Mouse (Mus musculus): ENCODE results near the gene Ceacam20. TPM values are rescaled to one million over a fixed set of nuclear protein-coding genes. Genes with fewer than 3 reads are reported as not detected.
"Not testable (repeated sequence)": the region's sequence is repeated elsewhere in the genome, so short reads cannot be mapped to it uniquely, and the experiment has no call there.

Gene Ceacam20
- polyA plus RNA-seq, 1 experiment from 2014 or later, result not detected

DNA sequence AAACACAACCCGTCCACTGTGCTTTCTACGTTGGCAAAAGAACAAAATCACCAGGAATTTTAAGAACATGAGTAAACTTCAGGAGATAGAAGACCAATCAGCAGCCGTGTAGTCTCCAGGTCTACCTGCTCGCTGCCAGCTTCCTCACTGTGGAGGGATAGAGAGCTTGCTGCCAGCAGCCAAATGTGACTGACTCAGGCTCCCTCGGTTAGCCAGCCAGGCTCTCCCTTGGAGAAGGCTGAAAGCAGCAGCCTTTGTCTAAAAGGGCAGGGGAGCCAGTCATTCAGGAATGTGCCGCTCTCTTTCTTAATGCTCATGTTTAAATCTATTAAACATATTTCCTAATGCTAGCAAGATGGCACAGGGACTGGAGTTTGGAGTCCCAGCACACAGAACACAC is 34.7 kb upstream of the Ceacam20 start:
- H3K4me1 ChIP-seq (replicated peaks; ENCODE audit: control insufficient read depth, insufficient read depth, low read length); H3K4me2 ChIP-seq (replicated peaks; ENCODE audit: low read depth, low read length); H3K4me3 ChIP-seq (ENCODE audit: low read depth, low read length); H3K36me3 ChIP-seq (ENCODE audit: control insufficient read depth, insufficient read depth, low read length); H3K27ac ChIP-seq (ENCODE audit: low read depth, low read length); H3K9ac ChIP-seq (ENCODE audit: low read depth, low read length); ATAC-seq (ENCODE audit: low FRiP score); DNase-seq (ENCODE audit: low spot score); H3K9me3 ChIP-seq (ENCODE audit: control insufficient read depth, low read length); H3K27me3 ChIP-seq (ENCODE audit: control insufficient read depth, insufficient read depth, low read length): not testable (repeated sequence)
- WGBS, result 82% methylated on average over 6 of the region's 6 CpGs

DNA sequence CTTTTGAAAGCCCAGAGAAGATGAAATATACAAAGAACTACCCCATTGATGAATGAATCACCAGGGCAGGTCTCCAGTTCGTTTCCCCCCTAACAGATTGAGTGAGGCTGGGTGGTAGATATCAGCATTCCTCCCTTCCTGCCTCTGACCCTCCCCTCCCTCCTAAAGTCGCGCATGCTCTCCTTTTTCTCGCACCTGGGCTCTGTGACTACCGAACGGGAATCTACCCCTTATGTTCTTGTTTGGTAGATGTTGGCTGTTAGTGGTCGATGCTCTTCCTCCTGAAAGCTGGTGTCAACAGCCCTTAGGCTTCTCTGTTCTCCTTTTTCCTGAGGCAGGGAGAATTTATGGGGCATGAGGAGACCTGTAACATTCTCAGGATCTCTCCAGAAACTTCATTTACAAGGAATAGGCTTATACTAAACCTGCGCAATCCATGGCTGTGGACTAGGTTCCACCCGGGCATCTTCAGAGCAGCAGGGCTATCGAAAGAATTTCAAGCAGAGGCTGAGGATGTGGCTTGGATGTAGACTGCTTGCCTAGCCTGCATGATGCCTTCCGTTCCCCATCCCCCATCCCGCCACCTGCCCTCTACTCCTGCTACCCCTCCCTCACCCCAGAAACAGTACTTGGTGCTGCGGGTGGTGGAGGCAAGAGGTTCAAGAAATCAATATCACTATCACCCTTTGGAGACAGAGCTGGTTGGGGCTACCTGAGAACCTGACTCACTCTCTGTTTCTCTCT is 32.9 kb upstream of the Ceacam20 start:
- H3K9ac ChIP-seq (ENCODE audit: low read depth, low read length), result no peak overlapping the region
- 23% methylated on average over 13 of the region's 13 CpGs for WGBS
- H3K4me2 ChIP-seq (replicated peaks; ENCODE audit: low read depth, low read length), result no peak overlapping the region
- no peaks in the 10 kb centered on the region for H3K4me1 ChIP-seq (replicated peaks; ENCODE audit: control insufficient read depth, insufficient read depth, low read length)
- H3K27ac ChIP-seq (ENCODE audit: low read depth, low read length), result no peak overlapping the region
- no peak overlapping the region for H3K4me3 ChIP-seq (ENCODE audit: low read depth, low read length)
- no peaks in the 10 kb centered on the region for H3K9me3 ChIP-seq (ENCODE audit: control insufficient read depth, low read length)
- no peaks in the 10 kb centered on the region for H3K36me3 ChIP-seq (ENCODE audit: control insufficient read depth, insufficient read depth, low read length)
- no peak for DNase-seq (ENCODE audit: low spot score)
- no peak for ATAC-seq (ENCODE audit: low FRiP score)
- H3K27me3 ChIP-seq (ENCODE audit: control insufficient read depth, insufficient read depth, low read length), result no peaks in the 10 kb centered on the region

DNA sequence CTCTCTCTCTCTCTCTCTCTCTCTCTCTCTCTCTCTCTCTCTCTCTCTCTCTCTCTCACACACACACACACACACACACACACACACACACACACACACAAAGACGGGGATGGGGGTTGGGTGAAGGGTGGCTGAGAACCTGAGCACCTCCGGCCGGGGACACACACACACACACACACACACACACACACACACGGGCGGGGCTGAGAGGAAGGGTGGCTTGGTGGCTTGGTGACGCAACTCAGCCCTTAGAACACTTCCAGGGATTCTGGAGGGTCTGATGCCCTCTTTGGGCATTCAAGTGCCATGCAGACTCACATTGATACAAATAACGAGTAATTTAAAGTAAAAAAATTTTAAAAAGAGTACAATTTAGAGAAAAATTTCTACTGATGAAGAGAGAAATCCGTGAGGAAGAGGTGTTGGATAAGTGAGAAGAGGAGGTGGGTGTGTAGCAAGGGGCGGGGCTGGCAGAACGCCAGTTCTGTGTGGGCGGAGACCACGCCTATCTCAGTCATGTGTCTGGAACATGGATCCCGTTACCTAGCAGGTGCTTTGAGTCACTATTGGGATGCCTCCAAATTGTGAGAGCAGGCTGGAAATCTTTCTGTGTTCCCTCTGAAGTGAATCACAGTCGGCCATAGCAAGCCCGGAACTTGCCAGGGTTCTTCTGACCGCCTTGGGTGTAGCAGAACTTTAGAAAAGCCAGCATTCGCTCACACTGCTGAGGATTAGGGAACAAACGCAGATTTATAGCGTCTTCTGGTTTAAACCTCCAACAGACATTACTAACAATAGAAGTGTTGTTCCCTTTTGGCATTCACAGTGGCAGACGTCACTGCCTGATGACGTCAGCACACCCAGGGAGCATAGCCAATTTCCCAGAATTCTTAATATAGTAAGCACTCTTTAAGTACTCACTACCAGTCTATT is 32.1 kb upstream of the Ceacam20 start:
- Histone ChIP-seq H3K27me3 (ENCODE audit: control insufficient read depth, insufficient read depth, low read length) (no peaks in the 10 kb centered on the region), H3K4me2 (replicated peaks; ENCODE audit: low read depth, low read length) (no peak overlapping the region), H3K36me3 (ENCODE audit: control insufficient read depth, insufficient read depth, low read length) (no peaks in the 10 kb centered on the region), H3K4me1 (replicated peaks; ENCODE audit: control insufficient read depth, insufficient read depth, low read length) (no peaks in the 10 kb centered on the region), H3K9ac (ENCODE audit: low read depth, low read length) (no peak overlapping the region), H3K27ac (ENCODE audit: low read depth, low read length) (no peak overlapping the region), H3K4me3 (ENCODE audit: low read depth, low read length) (no peak overlapping the region), H3K9me3 (ENCODE audit: control insufficient read depth, low read length) (no peaks in the 10 kb centered on the region)
- 35% methylated on average over 20 of the region's 21 CpGs for WGBS
- DNase-seq (ENCODE audit: low spot score), result no peak
- ATAC-seq (ENCODE audit: low FRiP score), result peak; percentile 55; the same call in 1 of the 2 replicates

DNA sequence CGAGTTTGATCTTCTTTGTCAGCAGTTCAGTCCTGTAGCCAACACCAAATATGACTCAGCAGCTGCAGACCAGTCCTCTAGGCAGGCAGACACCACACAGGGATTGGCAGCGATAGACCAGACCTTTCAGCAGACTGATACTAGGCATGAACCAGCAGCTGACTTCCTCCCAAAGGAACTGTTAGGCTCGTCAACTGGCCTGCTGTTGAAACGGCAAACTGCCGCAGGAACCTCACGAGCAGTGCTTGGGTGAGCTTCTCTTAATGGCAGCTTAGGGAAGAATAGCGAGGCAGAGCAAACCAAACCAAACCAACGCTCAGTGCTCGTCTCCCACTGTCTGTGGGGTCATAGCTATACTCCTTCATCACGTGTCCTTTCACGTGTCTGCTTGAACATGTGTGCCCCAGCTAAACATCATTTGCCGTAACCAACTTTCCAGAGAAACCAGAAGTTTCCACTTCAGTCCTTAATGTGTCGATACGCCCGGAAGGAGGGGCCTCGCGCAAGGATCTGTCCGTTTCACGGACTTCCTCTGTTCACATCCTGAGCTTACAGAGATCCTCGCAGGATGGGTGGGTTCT is 30.0 kb upstream of the Ceacam20 start:
- DNase-seq (ENCODE audit: low spot score) (no peak), ATAC-seq (ENCODE audit: low FRiP score) (no peak)
- Histone ChIP-seq H3K4me3 (ENCODE audit: low read depth, low read length) (no peak overlapping the region), H3K36me3 (ENCODE audit: control insufficient read depth, insufficient read depth, low read length) (no peaks in the 10 kb centered on the region), H3K9me3 (ENCODE audit: control insufficient read depth, low read length) (no peaks in the 10 kb centered on the region), H3K27me3 (ENCODE audit: control insufficient read depth, insufficient read depth, low read length) (no peaks in the 10 kb centered on the region), H3K4me1 (replicated peaks; ENCODE audit: control insufficient read depth, insufficient read depth, low read length) (no peaks in the 10 kb centered on the region), H3K9ac (ENCODE audit: low read depth, low read length) (no peak overlapping the region), H3K27ac (ENCODE audit: low read depth, low read length) (no peak overlapping the region), H3K4me2 (replicated peaks; ENCODE audit: low read depth, low read length) (no peak overlapping the region)
- WGBS, result 84% methylated on average over 20 of the region's 20 CpGs

DNA sequence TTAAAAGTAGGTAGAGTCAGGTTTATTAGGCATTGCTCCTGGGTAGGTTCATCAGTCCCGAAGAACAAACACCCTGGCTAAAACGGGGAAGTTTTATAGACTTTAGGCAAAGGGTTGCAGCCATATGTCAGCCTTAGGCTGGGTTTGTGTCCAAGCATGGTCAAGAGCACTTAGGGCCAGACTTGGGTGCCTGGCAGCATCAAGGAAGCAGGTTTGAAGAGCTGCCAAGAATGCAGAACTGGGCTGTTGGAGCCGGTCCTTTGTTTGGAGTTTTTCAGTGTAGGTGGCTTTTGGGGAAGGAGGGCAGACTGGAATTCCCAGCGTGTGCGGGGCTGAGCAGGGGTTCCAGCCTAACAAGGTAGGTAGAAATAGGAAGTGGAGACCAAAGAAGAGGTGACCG is 29.3 kb upstream of the Ceacam20 start:
- H3K36me3 ChIP-seq (ENCODE audit: control insufficient read depth, insufficient read depth, low read length), result no peaks in the 10 kb centered on the region
- ATAC-seq (ENCODE audit: low FRiP score) (no peak), DNase-seq (ENCODE audit: low spot score) (no peak)
- H3K27me3 ChIP-seq (ENCODE audit: control insufficient read depth, insufficient read depth, low read length), result no peaks in the 10 kb centered on the region
- H3K4me2 ChIP-seq (replicated peaks; ENCODE audit: low read depth, low read length), result no peak overlapping the region
- H3K4me3 ChIP-seq (ENCODE audit: low read depth, low read length), result no peak overlapping the region
- H3K9ac ChIP-seq (ENCODE audit: low read depth, low read length), result no peak overlapping the region
- 80% methylated on average over 6 of the region's 6 CpGs for WGBS
- no peaks in the 10 kb centered on the region for H3K9me3 ChIP-seq (ENCODE audit: control insufficient read depth, low read length)
- no peak overlapping the region for H3K27ac ChIP-seq (ENCODE audit: low read depth, low read length)
- H3K4me1 ChIP-seq (replicated peaks; ENCODE audit: control insufficient read depth, insufficient read depth, low read length), result no peaks in the 10 kb centered on the region

DNA sequence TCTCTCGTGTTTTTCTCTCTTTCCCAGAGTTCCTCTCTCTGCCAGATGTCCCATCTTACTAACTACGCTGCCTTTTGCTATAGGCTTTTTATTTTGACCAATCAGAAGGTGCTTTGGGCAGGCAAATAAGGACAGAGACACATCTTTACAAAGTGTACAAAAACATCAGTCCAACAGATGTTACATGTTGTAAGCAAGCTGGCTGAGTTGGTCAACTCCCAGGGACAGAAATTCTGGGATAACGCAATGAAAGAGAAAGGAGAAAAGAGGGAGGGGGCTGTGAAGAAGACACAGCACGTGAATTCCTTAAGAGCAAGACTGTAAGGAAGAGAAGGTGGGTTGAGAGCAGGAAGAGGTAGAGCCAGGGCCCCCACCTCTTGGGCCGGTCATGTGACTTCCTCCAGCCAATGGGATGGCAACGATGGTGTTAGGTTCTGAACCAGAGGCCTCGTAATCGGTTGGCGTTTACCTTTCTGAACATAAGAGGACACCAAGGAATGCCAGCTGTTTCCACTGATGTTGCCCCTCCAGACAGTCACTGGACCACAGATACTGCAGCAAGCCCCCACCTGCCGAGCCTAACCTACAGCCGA is 27.9 kb upstream of the Ceacam20 start:
- ATAC-seq (ENCODE audit: low FRiP score) (no peak), DNase-seq (ENCODE audit: low spot score) (no peak)
- 85% methylated on average over 11 of the region's 11 CpGs for WGBS
- H3K4me2 ChIP-seq (replicated peaks; ENCODE audit: low read depth, low read length), result no peak overlapping the region
- no peaks in the 10 kb centered on the region for H3K4me1 ChIP-seq (replicated peaks; ENCODE audit: control insufficient read depth, insufficient read depth, low read length)
- H3K27me3 ChIP-seq (ENCODE audit: control insufficient read depth, insufficient read depth, low read length), result no peaks in the 10 kb centered on the region
- no peaks in the 10 kb centered on the region for H3K9me3 ChIP-seq (ENCODE audit: control insufficient read depth, low read length)
- H3K4me3 ChIP-seq (ENCODE audit: low read depth, low read length), result no peak overlapping the region
- no peak overlapping the region for H3K9ac ChIP-seq (ENCODE audit: low read depth, low read length)
- no peaks in the 10 kb centered on the region for H3K36me3 ChIP-seq (ENCODE audit: control insufficient read depth, insufficient read depth, low read length)
- no peak overlapping the region for H3K27ac ChIP-seq (ENCODE audit: low read depth, low read length)

DNA sequence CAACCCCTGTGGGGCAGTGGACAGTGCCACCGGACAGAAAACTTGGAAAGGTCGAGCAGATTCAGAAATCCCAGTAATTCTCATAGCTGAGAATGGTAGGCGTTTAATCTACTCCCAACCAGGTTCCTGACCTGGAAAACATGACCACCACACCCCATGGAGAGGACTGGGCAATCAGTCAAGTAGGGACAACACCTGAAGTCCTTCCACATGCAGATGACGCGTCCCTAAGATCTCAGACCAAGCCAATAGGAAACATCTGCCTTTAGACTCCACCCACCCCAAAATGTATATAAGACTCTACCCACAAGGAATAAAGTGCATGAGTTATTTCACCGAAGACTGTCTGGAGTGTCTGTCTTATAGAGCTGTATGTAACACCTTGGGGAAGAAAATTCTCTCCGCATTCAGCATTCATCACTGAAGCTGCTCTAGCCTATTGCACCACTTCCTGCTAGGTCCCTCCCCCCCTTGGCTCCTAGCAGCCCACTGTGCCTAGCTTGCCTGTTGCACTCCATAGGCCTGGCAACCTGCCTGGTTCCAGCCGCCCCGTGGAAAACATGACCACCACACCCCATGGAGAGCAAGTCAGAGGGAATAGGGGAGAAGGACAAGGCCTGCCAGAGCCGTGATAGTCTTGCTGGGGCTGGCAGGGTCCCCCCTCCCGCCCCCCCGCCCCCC is 25.5 kb upstream of the Ceacam20 start:
- Histone ChIP-seq H3K4me1 (replicated peaks; ENCODE audit: control insufficient read depth, insufficient read depth, low read length) (no peaks in the 10 kb centered on the region), H3K9me3 (ENCODE audit: control insufficient read depth, low read length) (no peaks in the 10 kb centered on the region), H3K4me3 (ENCODE audit: low read depth, low read length) (no peak overlapping the region), H3K27me3 (ENCODE audit: control insufficient read depth, insufficient read depth, low read length) (no peaks in the 10 kb centered on the region), H3K9ac (ENCODE audit: low read depth, low read length) (no peak overlapping the region), H3K4me2 (replicated peaks; ENCODE audit: low read depth, low read length) (no peak overlapping the region), H3K27ac (ENCODE audit: low read depth, low read length) (no peak overlapping the region), H3K36me3 (ENCODE audit: control insufficient read depth, insufficient read depth, low read length) (no peaks in the 10 kb centered on the region)
- DNase-seq (ENCODE audit: low spot score) (no peak), ATAC-seq (ENCODE audit: low FRiP score) (no peak)
- WGBS, result 64% methylated on average over 11 of the region's 12 CpGs

DNA sequence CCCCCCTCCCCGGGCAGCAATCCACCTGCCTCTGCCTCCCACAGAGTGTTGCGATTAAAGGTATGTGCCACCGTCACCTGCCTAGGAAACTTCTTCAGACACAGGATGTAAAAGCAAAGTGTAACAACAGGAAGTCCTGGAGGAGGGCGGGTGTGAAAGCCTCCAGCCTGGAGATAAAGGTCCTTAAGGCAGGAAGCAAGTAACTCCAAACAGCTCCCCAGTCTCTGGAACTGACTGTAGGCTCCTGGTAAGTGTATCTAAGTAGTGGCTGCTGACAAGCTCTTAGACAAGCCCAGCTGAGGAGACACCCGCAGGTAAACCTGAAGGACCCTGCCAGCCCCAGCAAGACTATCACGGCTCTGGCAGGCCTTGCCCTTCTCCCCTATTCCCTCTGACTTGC is 25.0 kb upstream of the Ceacam20 start:
- Histone ChIP-seq H3K27ac (ENCODE audit: low read depth, low read length) (no peak overlapping the region), H3K9me3 (ENCODE audit: control insufficient read depth, low read length) (no peaks in the 10 kb centered on the region), H3K4me3 (ENCODE audit: low read depth, low read length) (no peak overlapping the region), H3K27me3 (ENCODE audit: control insufficient read depth, insufficient read depth, low read length) (no peaks in the 10 kb centered on the region), H3K4me1 (replicated peaks; ENCODE audit: control insufficient read depth, insufficient read depth, low read length) (no peaks in the 10 kb centered on the region), H3K4me2 (replicated peaks; ENCODE audit: low read depth, low read length) (no peak overlapping the region), H3K36me3 (ENCODE audit: control insufficient read depth, insufficient read depth, low read length) (no peaks in the 10 kb centered on the region), H3K9ac (ENCODE audit: low read depth, low read length) (no peak overlapping the region)
- no peak for ATAC-seq (ENCODE audit: low FRiP score)
- DNase-seq (ENCODE audit: low spot score), result no peak
- 50% methylated on average over 5 of the region's 6 CpGs for WGBS

Data from hindbrain, embryonic 11.5 days (tissue).